23 mouse cellular contexts compared by ENCODE assay signal in genomic region chr11:41812996-41813395, GRCm38 (mm10).
DNase-seq lines count a peak whose midpoint lies in the region; ATAC-seq lines count a peak whose summit lies in the region.
"Had no signal": no experiment of that assay in that cellular context is flagged by ENCODE, and none has a peak within 500 bp of the region (broad histone marks: within the 10 kb centered on the region; RNA-seq: fewer than 3 reads in every experiment).

No protein-coding gene starts in this region.

- intact Hi-C loops in left cerebral cortex, postnatal 14 days (cut with DNase I): no loop called here
- intact Hi-C loops in left cerebral cortex, postnatal 10 days (cut with DNase I): no loop called here

- H3K27ac ChIP-seq in kidney, embryonic 16.5 days (ENCODE audit: low read length): no peak overlapping the region
- H3K27ac ChIP-seq: embryonic facial prominence, embryonic 13.5 days; embryonic facial prominence, embryonic 15.5 days; forebrain, embryonic 10.5 days; forebrain, embryonic 13.5 days; forebrain, embryonic 15.5 days had no signal

- no peak overlapping the region for H3K4me2 ChIP-seq in kidney, embryonic 16.5 days (replicated peaks; ENCODE audit: low read depth, low read length)
- H3K4me2 ChIP-seq: embryonic facial prominence, embryonic 13.5 days; embryonic facial prominence, embryonic 15.5 days; forebrain, embryonic 13.5 days; forebrain, embryonic 15.5 days had no signal

- H3K9ac ChIP-seq in kidney, embryonic 16.5 days (replicated peaks; ENCODE audit: low read length): no peak overlapping the region
- H3K9ac ChIP-seq: embryonic facial prominence, embryonic 13.5 days; embryonic facial prominence, embryonic 15.5 days; forebrain, embryonic 13.5 days; forebrain, embryonic 15.5 days had no signal

- DNase-seq in frontal cortex, postnatal 14 days (ENCODE audit: low spot score in 2 of 2): no peak
- DNase-seq in left cerebral cortex, adult 11 months (ENCODE audit: low spot score): peak; percentile 28
- no peak for DNase-seq in left cerebral cortex, adult 18-20 months (ENCODE audit: low spot score in 2 of 2)
- DNase-seq in left cerebral cortex, postnatal 14 days (ENCODE audit: low spot score in 2 of 2): peak; percentile 3 to 9
- DNase-seq in left cerebral cortex, postnatal 10 days (ENCODE audit: extremely low spot score in 1 of 2, low spot score in 2 of 2): no peak
- peak; percentile 67 for DNase-seq in telencephalon, adult 2 months (ENCODE audit: low read depth, low spot score)
- DNase-seq: adrenal gland, adult 2 months; adrenal gland, postnatal 10 days; adrenal gland, postnatal 25 days; cerebellum, adult 11-12 months; cerebellum, adult 8-10 months; cerebellum, adult 9-11 months; cerebellum, postnatal 14 days; cerebellum, postnatal 36 days; embryo, embryonic 11 days had no signal

- no peaks in the 10 kb centered on the region for H3K4me1 ChIP-seq in kidney, embryonic 16.5 days (ENCODE audit: insufficient read depth, low read length)
- H3K4me1 ChIP-seq: embryonic facial prominence, embryonic 13.5 days; embryonic facial prominence, embryonic 15.5 days; forebrain, embryonic 10.5 days; forebrain, embryonic 13.5 days; forebrain, embryonic 15.5 days had no signal

- peak; percentile 94 for ATAC-seq in frontal cortex, adult (ENCODE audit: low TSS enrichment)
- ATAC-seq in kidney, embryonic 16.5 days (ENCODE audit: low FRiP score, low TSS enrichment): no peak
- ATAC-seq: forebrain, embryonic 13.5 days; forebrain, embryonic 15.5 days had no signal

- 85% methylated on average over 1 of the region's 1 CpGs for WGBS in kidney, embryonic 16.5 days

- H3K4me3 ChIP-seq in kidney, embryonic 16.5 days (ENCODE audit: low read length): no peak overlapping the region
- H3K4me3 ChIP-seq: embryonic facial prominence, embryonic 13.5 days; embryonic facial prominence, embryonic 15.5 days; erythroblast, embryonic 14.5 days; forebrain, embryonic 10.5 days; forebrain, embryonic 13.5 days; forebrain, embryonic 15.5 days had no signal

- no peaks in the 10 kb centered on the region for H3K36me3 ChIP-seq in kidney, embryonic 16.5 days (ENCODE audit: insufficient read depth, low read length)
- H3K36me3 ChIP-seq: embryonic facial prominence, embryonic 13.5 days; embryonic facial prominence, embryonic 15.5 days; forebrain, embryonic 10.5 days; forebrain, embryonic 15.5 days had no signal

- H3K9me3 ChIP-seq in kidney, embryonic 16.5 days (ENCODE audit: low read length): no peaks in the 10 kb centered on the region
- H3K9me3 ChIP-seq: embryonic facial prominence, embryonic 13.5 days; embryonic facial prominence, embryonic 15.5 days; forebrain, embryonic 10.5 days; forebrain, embryonic 13.5 days; forebrain, embryonic 15.5 days had no signal

- H3K27me3 ChIP-seq in kidney, embryonic 16.5 days (ENCODE audit: insufficient read depth, low read length): no peaks in the 10 kb centered on the region
- H3K27me3 ChIP-seq: embryonic facial prominence, embryonic 13.5 days; embryonic facial prominence, embryonic 15.5 days; forebrain, embryonic 13.5 days; forebrain, embryonic 15.5 days had no signal

Comparison
In these comparisons a context has a peak if more than half of its experiments do, and no peak if none do; other contexts are left out.
1. DNase-seq: peak in left cerebral cortex, adult 11 months (single experiment), left cerebral cortex, postnatal 14 days (2 of 2) and telencephalon, adult 2 months (single experiment); none in frontal cortex, postnatal 14 days (0 of 2), left cerebral cortex, adult 18-20 months (0 of 2) and left cerebral cortex, postnatal 10 days (0 of 2).